Mouse (Mus musculus) CD4-positive helper T cell, adult 2 months (primary cell): ENCODE results near the gene Nwd1.
"Not testable (repeated sequence)": the region's sequence is repeated elsewhere in the genome, so short reads cannot be mapped to it uniquely, and the experiment has no call there.

ENCODE experiments used
- DNase-seq: peaks from one replicate; pipeline ENCODE4 v3.0.0-alpha.2; 2012; ENCODE audit warnings: low read depth, missing footprints, low spot score

The Nwd1 gene

GRCm38 (mm10) chr8:72646060-72646767 is at the start of gene Nwd1:
Gene Nwd1 (plus strand): TSS chr8:72646711.
- DNase-seq = no peak

GRCm38 (mm10) chr8:72642885-72643284 is 3.6 kb upstream of the Nwd1 start:
- no peak for DNase-seq

- DNase-seq = no peak
Observed at GRCm38 (mm10) chr8:72644601-72645000, 1.9 kb upstream of the Nwd1 start.

GRCm38 (mm10) chr8:72646768-72647143 is 245 bp downstream of the Nwd1 start:
- DNase-seq = no peak

GRCm38 (mm10) chr8:72650697-72651096 is 4.2 kb downstream of the Nwd1 start:
- no peak for DNase-seq

- DNase-seq = no peak
Observed at GRCm38 (mm10) chr8:72654565-72655521, 8.3 kb downstream of the Nwd1 start.

GRCm38 (mm10) chr8:72655522-72655912 is 9.0 kb downstream of the Nwd1 start:
- DNase-seq = no peak

GRCm38 (mm10) chr8:72659967-72660366 is 13.5 kb downstream of the Nwd1 start:
- DNase-seq = peak; percentile 18

GRCm38 (mm10) chr8:72664107-72664652 is 17.7 kb downstream of the Nwd1 start:
- no peak for DNase-seq

- no peak for DNase-seq
Observed at GRCm38 (mm10) chr8:72664757-72665156, 18.2 kb downstream of the Nwd1 start.

- DNase-seq = no peak
Observed at GRCm38 (mm10) chr8:72665405-72665804, 18.9 kb downstream of the Nwd1 start.

GRCm38 (mm10) chr8:72668925-72669324 is 22.4 kb downstream of the Nwd1 start:
- DNase-seq = no peak

GRCm38 (mm10) chr8:72672802-72673201 is 26.3 kb downstream of the Nwd1 start:
- DNase-seq = no peak

GRCm38 (mm10) chr8:72674184-72674583 is 27.7 kb downstream of the Nwd1 start:
- DNase-seq = no peak

GRCm38 (mm10) chr8:72676436-72676835 is 29.9 kb downstream of the Nwd1 start:
- no peak for DNase-seq

- not testable (repeated sequence) for DNase-seq
Observed at GRCm38 (mm10) chr8:72676844-72677243, 30.3 kb downstream of the Nwd1 start.

- DNase-seq = no peak
Observed at GRCm38 (mm10) chr8:72677331-72677730, 30.8 kb downstream of the Nwd1 start.

GRCm38 (mm10) chr8:72680133-72680532 is 33.6 kb downstream of the Nwd1 start:
- peak; percentile 44 for DNase-seq

- no peak for DNase-seq
Observed at GRCm38 (mm10) chr8:72682051-72682687, 35.7 kb downstream of the Nwd1 start.

GRCm38 (mm10) chr8:72683010-72683521 is 36.6 kb downstream of the Nwd1 start:
- DNase-seq = no peak

- not testable (repeated sequence) for DNase-seq
Observed at GRCm38 (mm10) chr8:72683572-72684099, 37.1 kb downstream of the Nwd1 start.
